Mouse (Mus musculus) layer of hippocampus, adult 2 months (tissue): ENCODE data around the gene Etnk2. TPM values are rescaled to one million over a fixed set of nuclear protein-coding genes. Genes with fewer than 3 reads are reported as not detected.

Source experiments
- DNase-seq, 2 experiments: peaks; one replicate each; pipeline ENCODE4 v3.0.0; 2022; ENCODE audit warnings: low spot score in 2 of 2
- H3K27ac ChIP-seq: fragments of 200-600 bp; 2 replicates; pipeline ENCODE4 v1.8.1; 2022
- H3K4me3 ChIP-seq: fragments of 200-600 bp; 2 replicates; pipeline ENCODE4 v1.8.1; 2022; ENCODE audit warnings: mild to moderate bottlenecking
- CTCF ChIP-seq: fragments of 200-600 bp; conservative IDR thresholded peaks from 2 replicates; pipeline ENCODE4 v1.8.1; 2022; ENCODE audit warnings: antibody characterized with exemption, mild to moderate bottlenecking, moderate library complexity
- total RNA-seq, 2 experiments: library from RNA; stranded (reverse); gene quantifications; 2 replicates each; pipeline ENCODE4 v1.2.3; 2021

Gene Etnk2
- total RNA-seq, 2 experiments from 2014 or later = 1.1 to 1.6 TPM

- DNase-seq = no peak
- no peak overlapping the region for H3K27ac ChIP-seq
- TF ChIP-seq CTCF = no peak
Measured at GRCm38 (mm10) chr1:133400014-133400725, 36.8 kb downstream of the Etnk2 start.

GRCm38 (mm10) chr1:133404005-133404404, 40.6 kb downstream of the Etnk2 start:
- Histone ChIP-seq H3K4me3 (no peak overlapping the region), H3K27ac (no peak overlapping the region)
- no peak for TF ChIP-seq CTCF
- DNase-seq = no peak

More at GRCm38 (mm10) chr1:133400014-133400725, 36.8 kb downstream of the Etnk2 start:
- no peak overlapping the region for H3K4me3 ChIP-seq

- no peak overlapping the region for H3K27ac ChIP-seq
- no peak for TF ChIP-seq CTCF
- no peak overlapping the region for H3K4me3 ChIP-seq
- DNase-seq = no peak
Measured at GRCm38 (mm10) chr1:133406614-133407013, 43.2 kb downstream of the Etnk2 start.

- TF ChIP-seq CTCF = no peak
- DNase-seq = no peak
- Histone ChIP-seq H3K27ac (no peak overlapping the region), H3K4me3 (no peak overlapping the region)
Measured at GRCm38 (mm10) chr1:133407436-133407835, 44.1 kb downstream of the Etnk2 start.

- TF ChIP-seq CTCF = no peak
- Histone ChIP-seq H3K4me3 (no peak overlapping the region), H3K27ac (no peak overlapping the region)
- DNase-seq = no peak
Measured at GRCm38 (mm10) chr1:133408321-133408720, 44.9 kb downstream of the Etnk2 start.

GRCm38 (mm10) chr1:133408880-133409516, 45.6 kb downstream of the Etnk2 start:
- TF ChIP-seq CTCF = no peak
- Histone ChIP-seq H3K4me3 (no peak overlapping the region), H3K27ac (no peak overlapping the region)
- DNase-seq = no peak

- Histone ChIP-seq H3K27ac (no peak overlapping the region), H3K4me3 (no peak overlapping the region)
- TF ChIP-seq CTCF = no peak
- DNase-seq = no peak
Measured at GRCm38 (mm10) chr1:133409786-133410185, 46.4 kb downstream of the Etnk2 start.

GRCm38 (mm10) chr1:133411506-133412147, 48.3 kb downstream of the Etnk2 start:
- H3K4me3 ChIP-seq = no peak overlapping the region
- peak overlapping the region; percentile 14; the same call in 1 of the 2 replicates for H3K27ac ChIP-seq
- no peak for DNase-seq
- TF ChIP-seq CTCF = no peak

GRCm38 (mm10) chr1:133412941-133413340, 49.6 kb downstream of the Etnk2 start:
- H3K27ac ChIP-seq = 0 out of 2 replicates have a peak overlapping the region, but pooled peaks have one; percentile 7
- TF ChIP-seq CTCF = no peak
- no peak overlapping the region for H3K4me3 ChIP-seq
- no peak for DNase-seq

GRCm38 (mm10) chr1:133415086-133415485, 51.7 kb downstream of the Etnk2 start:
- no peak for DNase-seq
- TF ChIP-seq CTCF = no peak
- Histone ChIP-seq H3K4me3 (no peak overlapping the region), H3K27ac (no peak overlapping the region)

GRCm38 (mm10) chr1:133415505-133415904, 52.1 kb downstream of the Etnk2 start:
- no peak for DNase-seq
- H3K4me3 ChIP-seq = no peak overlapping the region
- TF ChIP-seq CTCF = no peak
- H3K27ac ChIP-seq = no peak overlapping the region

- H3K27ac ChIP-seq = no peak overlapping the region
- TF ChIP-seq CTCF = no peak
- no peak overlapping the region for H3K4me3 ChIP-seq
- DNase-seq = no peak
Measured at GRCm38 (mm10) chr1:133416472-133416871, 53.1 kb downstream of the Etnk2 start.

GRCm38 (mm10) chr1:133417113-133417512, 53.7 kb downstream of the Etnk2 start:
- no peak for TF ChIP-seq CTCF
- no peak overlapping the region for H3K4me3 ChIP-seq
- H3K27ac ChIP-seq = no peak overlapping the region
- DNase-seq = no peak
